Mouse (Mus musculus) ovary, adult 10 weeks (tissue): ENCODE results near the gene Knop1. TPM values are rescaled to one million over a fixed set of nuclear protein-coding genes. Genes with fewer than 3 reads are reported as not detected.

Experiments used
- polyA plus RNA-seq: library from polyadenylated mRNA; stranded (reverse); fragments of 350-450 nt; fragmentation: Illumina TruSeq; extraction: RNeasy Lipid Tissue Mini Kit (QIAGEN cat#74804); gene quantifications from one replicate; pipeline ENCODE4 v1.2.3, GENCODE M21; 2014

Knop1 gene
- polyA plus RNA-seq, result 71.2 TPM

GRCm38 (mm10) chr7:118855877-118856304 lies at the start of gene Knop1:
TSS of gene Knop1 (minus strand) at chr7:118856254.

GRCm38 (mm10) chr7:118855171-118855876 lies 730 bp downstream of the Knop1 start, which contains the start of gene Iqck:
TSS of gene Iqck (plus strand) at chr7:118855752.

Other genes with a start within 250 kb of the Knop1 start
- 93.6 TPM for gene Gde1, start 150.5 kb downstream of the Knop1 start, polyA plus RNA-seq
- 34.5 TPM for gene Ccp110, start 143.7 kb downstream of the Knop1 start, polyA plus RNA-seq
- gene Vps35l, start 116.0 kb downstream of the Knop1 start, polyA plus RNA-seq, result 16.9 TPM
- gene Iqck, start 502 bp downstream of the Knop1 start, polyA plus RNA-seq, result 2.9 TPM
- gene Gprc5b, start 139.0 kb upstream of the Knop1 start, polyA plus RNA-seq, result 17.7 TPM